Comparison of ENCODE assay signal across 8 mouse cellular contexts in the genomic region with DNA sequence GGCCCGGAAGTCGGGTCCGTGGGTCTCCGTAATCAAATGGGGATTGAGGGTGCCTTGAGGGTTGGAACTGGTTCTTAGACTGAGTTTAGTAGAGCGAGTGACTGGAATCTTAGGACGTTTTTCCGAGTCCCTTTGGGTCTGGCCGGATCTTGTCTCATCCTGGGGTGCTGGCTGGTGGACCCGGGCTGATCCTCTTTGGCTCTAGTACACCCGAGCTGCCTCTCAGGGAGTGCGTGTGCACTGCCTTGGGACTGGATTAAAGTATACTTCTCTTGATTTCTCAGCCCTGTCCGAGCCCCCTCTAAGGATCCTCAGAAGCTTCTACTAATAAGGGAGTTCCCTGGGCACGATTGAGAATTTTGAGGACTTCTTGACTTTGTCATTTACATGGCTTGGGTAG. TPM values are rescaled to one million over a fixed set of nuclear protein-coding genes. Genes with fewer than 3 reads are reported as not detected.
DNase-seq lines count a peak whose midpoint lies in the region; ATAC-seq and TF ChIP-seq lines count a peak whose summit lies in the region.

No protein-coding gene starts in this region.

- no peaks in the 10 kb centered on the region for H3K4me1 ChIP-seq in ES-Bruce4 (ENCODE audit: control insufficient read depth, insufficient read depth, low read length)
- H3K4me1 ChIP-seq in forebrain, embryonic 16.5 days (replicated peaks; ENCODE audit: control insufficient read depth, insufficient read depth, low read length) = peaks cover 5% of the 10 kb centered on the region; the same call in 1 of the 2 replicates

- no peak for TF ChIP-seq CTCF in gastrocnemius, adult 2 months (IDR thresholded peaks at IDR 0.05)
- no peak for TF ChIP-seq CTCF in ES-Bruce4 (IDR thresholded peaks at IDR 0.05; ENCODE audit: low read depth, low read length)

- H3K27ac ChIP-seq in gastrocnemius, adult 2 months = peak overlapping the region; percentile 91
- H3K27ac ChIP-seq in ES-Bruce4 (ENCODE audit: insufficient read depth, low read length) (no peak overlapping the region), macrophage (peak overlapping the region; percentile 36)
- H3K27ac ChIP-seq in forebrain, embryonic 16.5 days (ENCODE audit: low read length) = peak overlapping the region; percentile 61

- TF ChIP-seq EP300 in ES-Bruce4 (IDR thresholded peaks at IDR 0.05; ENCODE audit: insufficient read depth, low read depth, low read length) = no peak

- no peaks in the 10 kb centered on the region for H3K9me3 ChIP-seq in ES-Bruce4 (replicated peaks; ENCODE audit: control insufficient read depth, insufficient read depth, low read length, poor library complexity, severe bottlenecking)
- H3K9me3 ChIP-seq in forebrain, embryonic 16.5 days (ENCODE audit: control insufficient read depth, low read length) = no peaks in the 10 kb centered on the region

- peak overlapping the region; percentile 61 for H3K4me2 ChIP-seq in forebrain, embryonic 16.5 days (ENCODE audit: low read length)

- ATAC-seq in forebrain, embryonic 16.5 days = peak; percentile 26; the same call in 1 of the 2 replicates

- H3K4me3 ChIP-seq in gastrocnemius, adult 2 months = peak overlapping the region; percentile 83
- H3K4me3 ChIP-seq in ES-Bruce4 (ENCODE audit: low read depth, low read length) = peak overlapping the region; percentile 99
- peak overlapping the region; percentile 63 for H3K4me3 ChIP-seq in forebrain, embryonic 16.5 days (replicated peaks; ENCODE audit: low read length)
- peak overlapping the region; percentile 76 for H3K4me3 ChIP-seq in macrophage (ENCODE audit: inconsistent target)

- H3K27me3 ChIP-seq in ES-Bruce4 (ENCODE audit: control insufficient read depth, insufficient read depth, low read length, poor library complexity, severe bottlenecking) = no peaks in the 10 kb centered on the region
- H3K27me3 ChIP-seq in forebrain, embryonic 16.5 days (replicated peaks; ENCODE audit: control insufficient read depth, insufficient read depth, low read length) = no peaks in the 10 kb centered on the region

- peaks cover 15% of the 10 kb centered on the region for H3K36me3 ChIP-seq in ES-Bruce4 (ENCODE audit: control insufficient read depth, insufficient read depth, low read length, poor library complexity, severe bottlenecking)
- no peaks in the 10 kb centered on the region for H3K36me3 ChIP-seq in forebrain, embryonic 16.5 days (ENCODE audit: control insufficient read depth, insufficient read depth)
- H3K36me3 ChIP-seq in macrophage (ENCODE audit: inconsistent target) = no peaks in the 10 kb centered on the region

- DNase-seq in gastrocnemius, adult 2 months = no peak
- no peak for DNase-seq in gastrocnemius, postnatal 25 days
- DNase-seq in ovary, postnatal 36 days (ENCODE audit: low spot score) = no peak
- no peak for DNase-seq in kidney, adult 18-20 months
- DNase-seq in cerebellum, adult 9-11 months = no peak

- 19% methylated on average over 13 of the region's 13 CpGs for WGBS in forebrain, embryonic 16.5 days
- WGBS in macrophage (ENCODE audit: missing documents) = 14% methylated on average over 13 of the region's 13 CpGs

- H3K9ac ChIP-seq in ES-Bruce4 (ENCODE audit: low read depth, poor library complexity, severe bottlenecking) = peak overlapping the region; percentile 95
- peak overlapping the region; percentile 59 for H3K9ac ChIP-seq in forebrain, embryonic 16.5 days (replicated peaks; ENCODE audit: low read depth, low read length)

- intact Hi-C loops in gastrocnemius, adult 2 months (cut with DNase I) = loop anchor here (2.0 kb wide), 1 partner anchor 345 kb away; no protein-coding TSS in a partner anchor

- no peak for TF ChIP-seq POLR2A in ES-Bruce4 (IDR thresholded peaks at IDR 0.05; ENCODE audit: insufficient read depth, low read length)

- peaks cover 16% of the 10 kb centered on the region; the same call in 1 of the 2 replicates for H3K79me2 ChIP-seq in macrophage (ENCODE audit: inconsistent target)

RNA-seq across cellular contexts. Expression of gene Piga, which starts 0.4 kb away (rescaled TPM):
- total RNA-seq in gastrocnemius, adult 2 months (2021) = 1 to 10 TPM; 1.6 to 2.1 TPM
- 1 to 10 TPM; 2.5 to 2.8 TPM for total RNA-seq in gastrocnemius, postnatal 25 days (2021)
- 25.9 and 29.0 TPM in 2 replicates for polyA plus RNA-seq in ES-Bruce4 (2011; ENCODE audit: insufficient read depth, insufficient read length, low read depth, missing spikeins)
- 7.6 and 8.0 TPM in 2 replicates for polyA plus RNA-seq in forebrain, embryonic 16.5 days (2015; fragmentation: Nextera tagmentation; extraction: Ambion mirVana)
- total RNA-seq in macrophage (2018; cell fraction: chromatin; rRNA removed) = 10 to 100 TPM in 19 of 26 experiments, 1 to 10 TPM in 7; 3.8 to 19.3 (median 12.6) TPM
- total RNA-seq in macrophage (2018; cell fraction: cytosol; rRNA removed) = 1 to 10 TPM; 1.2 to 3.4 (median 2.5) TPM
- 10 to 100 TPM in 12 of 26 experiments, 1 to 10 TPM in 14; 5.7 to 23.2 (median 9.6) TPM for total RNA-seq in macrophage (2018; cell fraction: nucleus; rRNA removed)
- 2.8 to 3.8 TPM (median 2.9 TPM) in 3 replicates for polyA plus RNA-seq in macrophage (2018)

RNA-seq across cellular contexts. Expression of gene Asb11, which starts 16.8 kb away (rescaled TPM):
- total RNA-seq in gastrocnemius, adult 2 months (2021) = 100 to 1,000 TPM; 141 to 190 TPM
- total RNA-seq in gastrocnemius, postnatal 25 days (2021) = 10 to 100 TPM; 67.0 to 99.2 TPM
- polyA plus RNA-seq in ES-Bruce4 (2011; ENCODE audit: insufficient read depth, insufficient read length, low read depth, missing spikeins) (not detected in 2 replicates), macrophage (2018) (not detected in 3 replicates)
- polyA plus RNA-seq in forebrain, embryonic 16.5 days (2015; fragmentation: Nextera tagmentation; extraction: Ambion mirVana) = not detected in 2 replicates
- not detected for total RNA-seq in macrophage (2018; cell fraction: chromatin; rRNA removed)
- not detected for total RNA-seq in macrophage (2018; cell fraction: cytosol; rRNA removed)
- under 1 TPM in 1 of 26 experiments, not detected in 25; 0.40 TPM for total RNA-seq in macrophage (2018; cell fraction: nucleus; rRNA removed)

RNA-seq across cellular contexts. Expression of gene Vegfd, which starts 46.8 kb away (rescaled TPM):
- total RNA-seq in gastrocnemius, adult 2 months (2021) = 1 to 10 TPM; 2.6 to 2.7 TPM
- 1 to 10 TPM; 1.4 to 2.6 TPM for total RNA-seq in gastrocnemius, postnatal 25 days (2021)
- 2.6 and 3.4 TPM in 2 replicates for polyA plus RNA-seq in ES-Bruce4 (2011; ENCODE audit: insufficient read depth, insufficient read length, low read depth, missing spikeins)
- 0.60 and 1.2 TPM in 2 replicates for polyA plus RNA-seq in forebrain, embryonic 16.5 days (2015; fragmentation: Nextera tagmentation; extraction: Ambion mirVana)
- total RNA-seq in macrophage (2018; cell fraction: chromatin; rRNA removed) = 1 to 10 TPM in 4 of 26 experiments, under 1 TPM in 8, not detected in 14; 0.29 to 8.2 (median 0.74) TPM
- not detected for total RNA-seq in macrophage (2018; cell fraction: cytosol; rRNA removed)
- total RNA-seq in macrophage (2018; cell fraction: nucleus; rRNA removed) = 1 to 10 TPM in 2 of 26 experiments, under 1 TPM in 10, not detected in 14; 0.18 to 1.2 (median 0.33) TPM
- not detected in 3 replicates for polyA plus RNA-seq in macrophage (2018)
